Mouse (Mus musculus) activated CD4-positive, CD25-positive, alpha-beta regulatory T cell, adult 4 months (primary cell): ENCODE results near the gene Stat5b. TPM values are rescaled to one million over a fixed set of nuclear protein-coding genes. Genes with fewer than 3 reads are reported as not detected.

Source experiments
- ATAC-seq: one replicate; pipeline ENCODE4 v1.8.0; 2017
- polyA plus RNA-seq, 2 experiments: library from polyadenylated mRNA; unstranded; fragments of 100-300 nt; shearing (Covaris generic); gene quantifications; one replicate each; pipeline ENCODE4 v1.2.1; 2017

The Stat5b gene
- polyA plus RNA-seq, 2 experiments from 2014 or later, result 27.8 to 37.2 TPM

DNA sequence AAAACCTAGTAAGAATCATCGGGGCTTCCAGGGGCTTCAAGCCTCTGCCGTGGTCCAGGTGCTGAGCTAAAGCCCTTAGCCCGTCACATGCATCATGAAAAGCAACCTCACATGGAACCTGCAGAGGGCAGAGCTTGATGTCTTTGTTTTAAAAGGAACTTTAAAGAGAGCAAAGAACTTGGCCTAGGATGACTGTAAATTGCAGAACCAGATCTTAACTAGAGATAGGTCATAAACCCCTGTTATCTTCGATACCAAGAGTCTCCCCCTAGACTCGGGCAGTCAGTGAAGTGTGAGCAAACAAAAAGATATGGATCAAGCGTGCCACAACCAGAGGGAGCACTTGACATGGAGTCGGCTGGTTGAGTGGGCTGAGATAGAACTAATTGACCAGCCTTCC lies 15.1 kb upstream of the Stat5b start:
- no peak for ATAC-seq

GRCm38 (mm10) chr11:100863141-100863540 lies 12.6 kb upstream of the Stat5b start:
- ATAC-seq, result no peak

- no peak for ATAC-seq
These were observed 11.3 kb upstream of the Stat5b start for GRCm38 (mm10) chr11:100861836-100862235.

GRCm38 (mm10) chr11:100861335-100861734 lies 10.8 kb upstream of the Stat5b start:
- ATAC-seq, result no peak

DNA sequence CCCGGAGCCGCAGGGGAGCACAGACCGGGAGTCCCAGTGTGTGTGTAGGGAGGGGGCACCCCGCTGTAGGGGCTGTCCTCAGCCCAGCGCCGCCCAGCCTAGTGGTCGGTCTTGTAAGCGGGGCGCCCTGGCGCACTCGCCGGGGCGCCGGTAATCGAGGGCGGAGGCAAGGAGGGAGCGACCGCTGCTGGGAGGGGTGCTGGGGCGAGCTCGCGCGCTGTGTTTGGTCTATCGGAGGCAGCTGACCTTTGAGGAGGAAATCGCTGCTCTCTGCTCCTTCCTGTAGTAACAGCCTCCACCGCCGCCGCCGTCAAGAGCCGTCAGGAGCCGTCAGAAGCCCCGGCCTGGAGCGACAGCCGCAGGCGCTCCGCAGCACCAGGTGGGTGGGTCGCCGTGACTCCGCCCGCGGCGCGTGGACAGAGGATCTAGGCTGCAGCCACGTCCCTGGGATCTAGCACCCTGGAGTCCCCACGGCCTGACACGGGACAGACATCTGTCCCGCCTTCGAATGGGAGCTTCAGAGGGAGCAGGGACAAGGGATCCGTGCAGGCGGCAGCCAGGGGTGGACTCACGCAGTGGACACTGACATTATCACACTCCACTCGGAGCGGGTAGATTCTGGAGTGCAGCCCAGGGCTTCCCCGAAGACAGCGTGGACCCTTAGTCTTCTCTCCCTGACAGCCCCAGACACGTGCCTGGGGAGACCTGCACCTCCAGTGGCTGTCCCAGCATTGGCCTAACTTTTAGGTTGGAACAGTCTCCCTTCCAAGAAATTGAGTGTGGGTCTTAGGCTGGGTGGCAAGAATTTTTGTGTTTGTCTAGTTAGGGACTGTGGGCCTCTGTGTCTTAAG lies 9.9 kb upstream of the Stat5b start:
- ATAC-seq, result peak; percentile 98

GRCm38 (mm10) chr11:100859579-100860075 lies 9.1 kb upstream of the Stat5b start:
- no peak for ATAC-seq

- ATAC-seq, result no peak
These were observed 8.5 kb upstream of the Stat5b start, which contains the start of gene Stat5a for GRCm38 (mm10) chr11:100858935-100859578. Gene Stat5a, plus strand, starts transcription at chr11:100859351.

- no peak for ATAC-seq
These were observed 7.4 kb upstream of the Stat5b start for GRCm38 (mm10) chr11:100857960-100858359.

DNA sequence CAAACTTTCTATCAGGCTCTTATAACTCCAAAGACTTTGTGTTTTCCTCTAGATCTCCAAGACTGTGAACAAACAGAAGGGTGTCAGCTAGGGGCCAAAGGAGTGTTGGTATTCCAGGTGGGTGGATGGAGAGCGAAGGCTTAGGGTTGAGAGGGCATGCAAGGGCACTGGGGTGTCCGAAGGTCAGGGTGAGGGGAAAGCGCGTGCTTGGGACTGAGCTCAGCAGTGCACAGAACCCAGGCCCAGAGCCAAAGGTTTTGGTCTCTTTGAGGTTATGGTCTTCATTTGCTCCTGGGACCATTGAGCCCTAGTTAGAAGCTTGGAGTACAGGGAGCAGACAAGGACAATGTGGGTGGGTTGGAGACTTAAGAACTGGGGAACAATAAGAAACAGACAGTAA lies 4.7 kb upstream of the Stat5b start:
- no peak for ATAC-seq

DNA sequence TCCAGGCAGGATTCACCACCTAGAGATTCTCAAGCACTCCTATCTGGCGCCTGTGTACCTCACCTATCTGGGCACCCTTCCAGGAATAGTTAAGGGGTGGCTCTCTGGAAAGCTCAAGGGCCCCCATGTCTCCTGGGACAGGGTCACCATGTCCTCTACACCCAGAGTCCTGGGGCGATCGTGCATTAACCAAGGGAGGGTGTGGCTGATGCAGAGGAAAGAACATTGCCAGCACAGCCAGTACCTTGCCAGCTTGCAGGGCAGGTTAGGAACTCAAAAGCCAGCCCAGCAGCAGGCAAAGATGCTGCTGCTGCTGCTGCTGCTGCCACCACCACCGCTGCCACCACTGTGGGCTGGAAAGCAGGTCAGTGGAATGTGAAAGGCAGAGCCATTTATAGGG lies 3.7 kb upstream of the Stat5b start:
- ATAC-seq, result no peak

- ATAC-seq, result no peak
These were observed 2.5 kb upstream of the Stat5b start for GRCm38 (mm10) chr11:100853018-100853417.

DNA sequence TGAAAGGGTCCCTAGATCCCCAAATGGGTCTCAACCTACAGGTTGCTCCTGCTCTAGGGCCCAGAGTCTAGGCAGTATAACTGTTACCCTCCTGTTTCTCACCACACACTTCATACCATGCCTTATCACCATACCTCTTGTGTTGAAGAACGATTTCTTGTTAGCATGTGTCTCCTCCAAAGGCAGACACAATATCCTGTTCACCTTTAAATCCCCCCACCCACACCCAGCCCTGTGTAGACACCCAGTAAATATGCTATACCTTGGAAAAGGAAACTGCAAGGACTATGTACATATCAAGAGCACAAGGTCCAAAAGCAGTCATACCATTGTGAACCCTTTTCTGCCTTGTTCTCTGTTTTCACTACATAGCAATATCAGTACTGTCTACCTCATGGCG lies 1.6 kb upstream of the Stat5b start:
- ATAC-seq, result no peak

DNA sequence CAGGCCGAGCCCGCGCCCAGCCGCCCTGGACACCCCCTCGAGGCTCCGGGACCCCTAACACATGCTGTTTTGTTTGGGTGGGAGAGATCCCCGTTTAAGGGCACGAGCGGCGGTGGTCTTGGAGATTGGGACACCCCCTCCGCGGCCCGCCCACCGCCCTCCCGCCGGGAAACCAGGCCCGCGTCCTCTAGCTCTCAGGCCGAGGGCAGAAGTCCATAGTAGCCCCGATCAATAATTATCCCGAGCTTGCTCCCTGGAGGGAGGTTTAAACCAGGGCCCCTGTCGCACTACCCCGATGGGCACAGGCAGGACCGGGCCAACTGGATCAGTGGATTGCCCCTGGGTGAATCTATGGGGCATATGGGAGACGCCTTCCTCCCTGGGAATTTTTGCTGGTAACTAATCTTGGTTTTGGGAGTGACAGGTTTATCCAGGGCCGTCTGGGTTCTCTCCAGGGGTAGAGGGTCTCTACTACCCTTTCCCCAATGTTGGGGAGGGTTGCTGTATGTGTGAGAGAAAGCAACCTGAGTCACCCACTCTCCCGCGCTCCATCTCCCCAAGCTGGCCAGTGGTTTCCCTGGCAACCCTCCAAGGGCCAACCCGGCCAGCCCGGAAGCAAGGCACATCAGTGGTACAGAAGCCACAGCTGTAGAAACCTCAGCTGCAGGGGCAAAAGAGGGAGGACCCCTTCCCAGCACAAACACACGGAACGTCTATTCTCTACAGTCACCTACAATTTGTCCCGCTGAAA lies 429 bp upstream of the Stat5b start:
- ATAC-seq, result no peak

DNA sequence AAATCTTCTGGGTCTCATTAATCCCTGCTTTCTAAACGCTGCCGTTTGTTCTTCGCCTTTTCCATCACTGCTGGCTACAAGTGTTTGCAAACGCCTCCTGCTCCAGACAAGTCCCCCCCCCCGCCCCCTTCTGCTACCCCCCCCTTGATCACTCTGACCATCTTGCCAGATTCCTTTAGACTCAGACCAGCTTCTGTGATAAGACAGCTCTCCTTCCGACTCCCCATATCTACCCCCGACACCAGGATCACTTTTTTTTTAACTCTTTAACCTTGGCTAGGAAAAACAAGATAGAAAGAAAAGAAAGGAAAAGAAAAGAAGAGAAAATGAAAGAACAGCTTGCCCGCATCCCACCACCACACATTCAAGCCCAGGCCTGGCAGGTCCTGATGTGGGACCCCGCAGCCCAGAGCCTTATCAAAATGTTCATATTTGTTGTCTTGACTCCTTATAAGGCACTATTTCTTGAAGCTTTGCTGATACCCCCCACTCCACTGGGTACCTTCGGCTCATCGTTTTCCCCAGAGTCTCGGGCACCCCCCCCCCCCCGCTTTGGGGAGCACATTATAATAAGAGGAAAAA lies 977 bp downstream of the Stat5b start:
- no peak for ATAC-seq

DNA sequence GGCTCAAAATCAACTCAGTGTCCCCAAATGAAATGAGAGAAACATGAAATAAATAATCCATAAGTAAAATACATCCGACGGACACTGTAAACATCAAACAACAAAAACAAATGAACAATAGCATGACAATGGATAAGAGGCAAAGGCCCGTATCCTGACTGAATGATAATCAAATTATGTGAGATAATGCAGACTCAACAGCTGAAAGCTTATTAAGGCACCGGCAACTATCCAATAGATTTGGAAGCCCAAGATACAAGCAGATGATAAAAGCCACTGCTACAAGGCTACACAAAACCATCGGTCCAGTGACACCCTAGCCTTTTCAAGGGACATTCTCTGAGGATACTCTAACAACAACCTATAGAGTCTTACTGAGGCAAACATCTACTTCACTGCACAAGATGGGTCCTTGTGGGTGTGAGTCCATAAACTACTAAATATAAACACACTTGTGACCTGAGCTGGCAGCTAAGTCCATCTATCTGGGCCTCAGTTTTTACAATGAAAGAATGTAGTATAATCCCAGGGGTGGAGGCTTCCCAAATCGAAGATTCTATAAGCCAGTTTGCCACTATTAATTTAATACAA lies 1.6 kb downstream of the Stat5b start:
- no peak for ATAC-seq

GRCm38 (mm10) chr11:100848080-100848479 lies 2.4 kb downstream of the Stat5b start:
- peak; percentile 55 for ATAC-seq

GRCm38 (mm10) chr11:100847572-100847971 lies 3.0 kb downstream of the Stat5b start:
- no peak for ATAC-seq

GRCm38 (mm10) chr11:100845793-100846192 lies 4.7 kb downstream of the Stat5b start:
- peak; percentile 45 for ATAC-seq

DNA sequence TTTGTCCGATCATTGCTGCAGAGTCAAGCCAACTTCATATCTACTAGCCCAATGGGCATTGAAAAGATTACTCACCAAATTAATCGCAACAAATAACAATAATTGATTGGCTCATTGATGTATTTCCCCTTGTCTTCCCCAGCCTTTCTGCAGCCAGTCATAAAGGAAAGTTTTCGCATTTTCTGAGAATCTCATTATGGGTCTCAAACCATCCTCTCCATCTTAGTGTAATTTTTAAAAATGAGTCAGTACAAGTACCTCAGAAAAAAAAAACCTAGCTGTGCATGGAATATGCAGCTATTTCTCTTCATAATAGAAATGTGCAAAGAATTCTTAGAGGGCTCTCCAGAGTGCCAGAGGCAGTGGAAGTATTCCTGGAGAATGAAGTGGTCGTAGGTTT lies 6.4 kb downstream of the Stat5b start:
- ATAC-seq, result no peak

DNA sequence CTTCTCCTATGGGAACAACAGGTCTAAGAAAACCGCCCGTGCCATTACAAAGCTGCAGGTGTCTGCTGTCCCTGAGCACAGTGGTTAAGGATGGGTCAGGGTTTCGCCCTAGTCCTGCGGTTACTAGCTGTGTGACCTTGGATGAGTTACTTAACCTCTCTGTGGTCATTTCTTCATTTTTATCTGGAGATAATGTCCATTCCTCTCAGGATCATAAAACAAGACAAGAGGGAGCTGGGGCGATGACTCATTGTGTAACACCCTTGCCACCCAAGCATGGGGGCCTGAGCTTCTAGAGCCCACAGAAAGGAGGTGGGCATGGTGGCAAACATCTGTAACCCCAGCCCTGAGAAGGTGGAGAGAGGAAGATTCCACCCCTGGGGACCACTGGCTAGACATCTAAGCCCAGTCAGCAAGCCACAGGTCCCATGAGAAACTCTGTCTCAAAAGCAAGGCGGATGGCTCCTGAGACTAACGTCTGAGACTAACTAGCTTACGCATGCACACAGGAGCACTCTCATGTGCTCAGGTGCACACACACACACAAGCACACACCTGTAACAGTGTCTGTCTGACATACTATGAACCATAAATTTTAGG lies 7.4 kb downstream of the Stat5b start:
- no peak for ATAC-seq

- ATAC-seq, result peak; percentile 31
These were observed 8.5 kb downstream of the Stat5b start for GRCm38 (mm10) chr11:100842025-100842424.

- ATAC-seq, result peak; percentile 30
These were observed 9.7 kb downstream of the Stat5b start for GRCm38 (mm10) chr11:100840866-100841265.
